Mouse (Mus musculus) myocyte (in vitro differentiated cells): ENCODE results near the gene Cux1. TPM values are rescaled to one million over a fixed set of nuclear protein-coding genes. Genes with fewer than 3 reads are reported as not detected.
A peak's percentile ranks its signal among the peaks of the same experiment; 100 is the strongest.

ENCODE experiments used
- H3K27me3 ChIP-seq: one replicate; pipeline ENCODE4 v1.6.1; 2011; ENCODE audit not compliant: control insufficient read depth, insufficient read depth, insufficient read length
- H3K36me3 ChIP-seq: one replicate; pipeline ENCODE4 v1.6.1; 2011; ENCODE audit not compliant: control insufficient read depth, insufficient read depth
- H3K4me2 ChIP-seq: one replicate; pipeline ENCODE4 v1.6.1; 2011; ENCODE audit warnings: low read depth, control low read depth
- H3K4me3 ChIP-seq: one replicate; pipeline ENCODE4 v1.5.1; 2011; ENCODE audit warnings: mild to moderate bottlenecking, control low read depth, moderate library complexity
- H3K79me2 ChIP-seq: one replicate; pipeline ENCODE4 v1.6.1; 2011; ENCODE audit not compliant: control insufficient read depth, insufficient read depth
- H3ac ChIP-seq: one replicate; pipeline ENCODE4 v1.6.1; 2011; ENCODE audit not compliant: control insufficient read depth, insufficient read length
- CEBPB ChIP-seq: IDR thresholded peaks from 2 replicates; pipeline ENCODE4 v1.6.1; 2011; ENCODE audit warnings: mild to moderate bottlenecking, moderate library complexity; ENCODE audit not compliant: poor library complexity, insufficient read depth, severe bottlenecking
- E2F4 ChIP-seq: IDR thresholded peaks from one replicate; pipeline ENCODE4 v1.6.1; 2011; ENCODE audit warnings: mild to moderate bottlenecking, control low read depth, moderate library complexity; ENCODE audit not compliant: insufficient read depth
- MAX ChIP-seq: IDR thresholded peaks from one replicate; pipeline ENCODE4 v1.6.1; 2011; ENCODE audit warnings: low read depth, mild to moderate bottlenecking, control low read depth
- MYOD1 ChIP-seq, 3 experiments: IDR thresholded peaks; one replicate each; pipeline ENCODE4 v1.6.1; 2011; ENCODE audit warnings: control low read depth in 2 of 3, low read depth in 2 of 3, mild to moderate bottlenecking in 2 of 3, moderate library complexity in 1 of 3; ENCODE audit not compliant: insufficient read length in 2 of 3, control insufficient read depth in 1 of 3
- MYOG ChIP-seq, 3 experiments: IDR thresholded peaks; one replicate each; pipeline ENCODE4 v1.6.1; 2011; ENCODE audit warnings: control low read depth in 2 of 3, low read depth in 2 of 3, mild to moderate bottlenecking in 2 of 3; ENCODE audit not compliant: insufficient read length in 2 of 3, control insufficient read depth in 1 of 3, insufficient read depth in 1 of 3
- POLR2A ChIP-seq: IDR thresholded peaks from one replicate; pipeline ENCODE4 v1.6.1; 2011; ENCODE audit warnings: low read depth, mild to moderate bottlenecking, control low read depth, moderate library complexity; ENCODE audit not compliant: insufficient read length
- POLR2AphosphoS2 ChIP-seq: IDR thresholded peaks from one replicate; pipeline ENCODE4 v1.6.1; 2011; ENCODE audit warnings: low read depth, control low read depth; ENCODE audit not compliant: insufficient read length
- REST ChIP-seq: IDR thresholded peaks from one replicate; pipeline ENCODE4 v1.6.1; 2011; ENCODE audit warnings: mild to moderate bottlenecking, control low read depth, moderate library complexity; ENCODE audit not compliant: insufficient read depth, insufficient read length
- SRF ChIP-seq: IDR thresholded peaks from one replicate; pipeline ENCODE4 v1.6.1; 2011; ENCODE audit warnings: low read depth; ENCODE audit not compliant: control insufficient read depth, insufficient read length
- TCF12 ChIP-seq: IDR thresholded peaks from one replicate; pipeline ENCODE4 v1.6.1; 2011; ENCODE audit warnings: mild to moderate bottlenecking, control low read depth; ENCODE audit not compliant: poor library complexity, insufficient read depth, severe bottlenecking
- TCF3 ChIP-seq: IDR thresholded peaks from one replicate; pipeline ENCODE4 v1.6.1; 2011; ENCODE audit warnings: low read depth, control low read depth; ENCODE audit not compliant: insufficient read length
- USF1 ChIP-seq: IDR thresholded peaks from one replicate; pipeline ENCODE4 v1.6.1; 2011; ENCODE audit warnings: low read depth, mild to moderate bottlenecking, control low read depth, moderate library complexity
- polyA plus RNA-seq: library from polyadenylated mRNA; unstranded; fragments of >200 nt; fragmentation: generic; extraction: Trizol; gene quantifications from one replicate; pipeline ENCODE4 v1.2.1, GENCODE M21; 2012; ENCODE audit warnings: missing spikeins

The Cux1 gene
- polyA plus RNA-seq, 1 experiment, result 50.7 TPM

GRCm38 (mm10) chr5:136511378-136511777 lies 55.9 kb downstream of the Cux1 start:
- H3K36me3 ChIP-seq, result no peaks in the 10 kb centered on the region
- TF ChIP-seq MAX, result no peak
- no peak for TF ChIP-seq TCF12
- no peak for TF ChIP-seq SRF
- no peak for TF ChIP-seq REST
- TF ChIP-seq POLR2A, result no peak
- TF ChIP-seq CEBPB, result peak; percentile 23; the same call in 1 of the 2 replicates
- no peak for TF ChIP-seq E2F4
- H3K79me2 ChIP-seq, result peaks cover 83% of the 10 kb centered on the region
- no peak overlapping the region for H3K4me3 ChIP-seq
- H3K27me3 ChIP-seq, result no peaks in the 10 kb centered on the region
- no peak overlapping the region for H3ac ChIP-seq
- no peak overlapping the region for H3K4me2 ChIP-seq

- TF ChIP-seq TCF12 (no peak), SRF (no peak), MYOD1 (IDR thresholded peaks at IDR 0.05; ENCODE audit: control insufficient read depth in 1 of 3, insufficient read length in 2 of 3, low read depth in 2 of 3) (no peak), REST (no peak), POLR2A (no peak), CEBPB (no peak), MYOG (IDR thresholded peaks at IDR 0.05; ENCODE audit: control insufficient read depth in 1 of 3, insufficient read depth in 1 of 3, insufficient read length in 2 of 3, low read depth in 2 of 3) (no peak), TCF3 (no peak), E2F4 (no peak), USF1 (no peak), MAX (no peak), POLR2AphosphoS2 (no peak)
- Histone ChIP-seq H3K79me2 (peaks cover 82% of the 10 kb centered on the region), H3K4me2 (no peak overlapping the region), H3K36me3 (no peaks in the 10 kb centered on the region), H3K4me3 (no peak overlapping the region), H3ac (no peak overlapping the region), H3K27me3 (no peaks in the 10 kb centered on the region)
Observed at GRCm38 (mm10) chr5:136510609-136511008, 56.7 kb downstream of the Cux1 start.

GRCm38 (mm10) chr5:136507629-136508028 lies 59.7 kb downstream of the Cux1 start:
- Histone ChIP-seq H3K79me2 (peaks cover 89% of the 10 kb centered on the region), H3ac (no peak overlapping the region), H3K27me3 (no peaks in the 10 kb centered on the region), H3K36me3 (no peaks in the 10 kb centered on the region), H3K4me2 (no peak overlapping the region), H3K4me3 (no peak overlapping the region)
- TF ChIP-seq TCF12, result no peak
- no peak for TF ChIP-seq REST
- no peak for TF ChIP-seq USF1
- TF ChIP-seq CEBPB, result no peak
- TF ChIP-seq POLR2A, result no peak
- no peak for TF ChIP-seq MYOG (IDR thresholded peaks at IDR 0.05; ENCODE audit: control insufficient read depth in 1 of 3, insufficient read depth in 1 of 3, insufficient read length in 2 of 3, low read depth in 2 of 3)
- TF ChIP-seq TCF3, result no peak
- no peak for TF ChIP-seq POLR2AphosphoS2
- TF ChIP-seq SRF, result no peak
- TF ChIP-seq MYOD1 (IDR thresholded peaks at IDR 0.05; ENCODE audit: control insufficient read depth in 1 of 3, insufficient read length in 2 of 3, low read depth in 2 of 3), result no peak

- no peak for TF ChIP-seq TCF12
- TF ChIP-seq POLR2A, result no peak
- no peak for TF ChIP-seq SRF
- TF ChIP-seq CEBPB, result no peak
- no peak for TF ChIP-seq POLR2AphosphoS2
- no peak for TF ChIP-seq USF1
- TF ChIP-seq REST, result no peak
- TF ChIP-seq TCF3, result no peak
- Histone ChIP-seq H3K4me3 (no peak overlapping the region), H3K79me2 (peaks cover 87% of the 10 kb centered on the region), H3K4me2 (no peak overlapping the region), H3K36me3 (no peaks in the 10 kb centered on the region), H3ac (no peak overlapping the region), H3K27me3 (no peaks in the 10 kb centered on the region)
Observed at GRCm38 (mm10) chr5:136506262-136506661, 61.0 kb downstream of the Cux1 start.

- H3ac ChIP-seq, result no peak overlapping the region
Observed at GRCm38 (mm10) chr5:136502491-136503086, 64.7 kb downstream of the Cux1 start.

More at GRCm38 (mm10) chr5:136502491-136503086, 64.7 kb downstream of the Cux1 start:
- H3K27me3 ChIP-seq, result no peaks in the 10 kb centered on the region
- H3K79me2 ChIP-seq, result peaks cover 90% of the 10 kb centered on the region
- H3K4me3 ChIP-seq, result no peak overlapping the region
- TF ChIP-seq TCF3, result no peak
- TF ChIP-seq MAX, result no peak
- TF ChIP-seq POLR2AphosphoS2, result no peak
- TF ChIP-seq TCF12, result no peak
- TF ChIP-seq REST, result no peak
- no peak for TF ChIP-seq MYOG (IDR thresholded peaks at IDR 0.05; ENCODE audit: control insufficient read depth in 1 of 3, insufficient read depth in 1 of 3, insufficient read length in 2 of 3, low read depth in 2 of 3)
- no peak for TF ChIP-seq USF1
- no peak for TF ChIP-seq MYOD1 (IDR thresholded peaks at IDR 0.05; ENCODE audit: control insufficient read depth in 1 of 3, insufficient read length in 2 of 3, low read depth in 2 of 3)
- no peak for TF ChIP-seq CEBPB
- no peak for TF ChIP-seq POLR2A
- TF ChIP-seq SRF, result no peak
- no peak for TF ChIP-seq E2F4
- H3K4me2 ChIP-seq, result peak overlapping the region; percentile 19
- H3K36me3 ChIP-seq, result no peaks in the 10 kb centered on the region
